Mouse (Mus musculus): Measurements from ENCODE around the gene Iffo1. TPM values are rescaled to one million over a fixed set of nuclear protein-coding genes. Genes with fewer than 3 reads are reported as not detected.

Gene Iffo1
- polyA plus RNA-seq, 2 experiments from 2014 or later = 9.5 to 10.6 TPM

DNA sequence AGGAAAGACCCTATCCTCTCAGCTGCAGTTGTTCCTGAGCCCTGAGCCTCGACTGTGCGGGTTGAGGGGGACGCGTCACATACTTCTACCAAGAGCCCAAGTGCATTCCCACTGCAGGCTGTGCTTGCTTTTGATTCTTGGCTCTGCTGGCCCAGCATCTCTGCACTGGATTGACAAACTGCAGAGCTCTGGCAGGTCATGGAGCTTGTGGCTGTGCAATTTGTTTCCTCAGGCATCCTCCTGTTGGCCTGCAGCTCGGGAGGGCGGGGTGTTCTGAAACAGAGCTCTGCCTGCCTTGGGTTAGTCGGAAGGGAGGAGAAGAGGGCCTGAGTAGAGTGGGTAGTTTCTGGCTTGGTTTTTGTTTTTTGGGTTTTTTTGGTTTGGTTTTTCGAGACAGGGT, 2.6 kb upstream of the Iffo1 start:
- no peak for ATAC-seq

DNA sequence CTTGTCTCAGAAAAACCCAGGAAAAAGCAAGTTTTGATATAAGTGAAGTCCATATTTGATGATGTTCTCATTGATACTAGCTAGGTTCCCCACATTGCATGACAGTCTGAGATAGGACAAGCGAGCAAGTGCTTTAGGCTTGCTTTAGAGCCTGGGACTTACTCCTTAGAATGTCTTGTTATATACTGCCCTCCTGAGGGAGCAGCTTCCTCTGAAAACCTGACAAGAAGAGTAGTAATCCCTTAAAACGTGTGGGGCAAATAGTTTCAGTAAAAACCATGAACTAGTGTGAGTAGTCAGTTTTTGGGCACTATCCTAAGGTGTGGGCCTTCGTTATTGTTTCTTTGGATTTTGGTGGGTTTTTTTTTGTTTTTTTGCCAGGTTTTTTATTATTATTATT, 1.9 kb upstream of the Iffo1 start:
- ATAC-seq = no peak

DNA sequence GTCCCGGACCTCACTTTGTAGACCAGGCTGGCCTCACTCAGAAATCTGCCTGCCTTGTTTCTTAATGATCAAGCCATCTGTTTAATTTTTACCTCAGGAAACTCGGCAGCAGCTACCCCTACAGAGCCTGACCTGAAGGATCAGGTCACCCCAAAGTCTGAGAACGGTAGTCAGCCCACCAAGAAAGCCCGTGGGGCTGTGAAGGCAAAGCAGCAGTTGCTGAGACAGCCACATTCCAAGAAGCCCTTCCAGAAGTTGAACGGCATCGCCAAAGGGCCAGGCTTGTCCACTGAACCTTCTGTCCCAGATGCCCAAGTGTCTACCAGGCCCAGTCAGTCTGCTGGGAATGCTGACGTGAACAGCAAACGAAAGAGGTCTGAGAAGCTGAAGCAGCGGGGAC, 1.1 kb upstream of the Iffo1 start:
- no peak for ATAC-seq

DNA sequence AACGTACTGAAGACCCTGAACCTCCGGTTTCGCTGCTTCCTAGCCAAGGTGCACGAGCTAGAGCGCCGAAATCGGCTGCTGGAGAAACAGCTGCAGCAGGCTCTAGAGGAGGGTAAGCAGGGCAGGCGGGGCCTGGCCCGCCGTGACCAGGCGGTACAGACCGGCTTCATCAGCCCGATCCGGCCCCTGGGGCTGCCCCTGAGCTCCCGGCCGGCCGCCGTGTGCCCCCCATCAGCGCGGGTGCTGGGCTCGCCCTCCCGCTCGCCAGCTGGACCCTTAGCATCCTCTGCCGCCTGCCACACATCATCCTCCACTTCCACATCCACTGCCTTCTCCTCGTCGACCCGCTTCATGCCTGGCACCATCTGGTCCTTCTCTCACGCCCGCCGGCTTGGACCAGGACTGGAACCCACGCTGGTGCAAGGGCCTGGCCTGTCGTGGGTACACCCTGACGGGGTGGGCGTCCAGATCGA, 474 bp downstream of the Iffo1 start:
- no peak for ATAC-seq

DNA sequence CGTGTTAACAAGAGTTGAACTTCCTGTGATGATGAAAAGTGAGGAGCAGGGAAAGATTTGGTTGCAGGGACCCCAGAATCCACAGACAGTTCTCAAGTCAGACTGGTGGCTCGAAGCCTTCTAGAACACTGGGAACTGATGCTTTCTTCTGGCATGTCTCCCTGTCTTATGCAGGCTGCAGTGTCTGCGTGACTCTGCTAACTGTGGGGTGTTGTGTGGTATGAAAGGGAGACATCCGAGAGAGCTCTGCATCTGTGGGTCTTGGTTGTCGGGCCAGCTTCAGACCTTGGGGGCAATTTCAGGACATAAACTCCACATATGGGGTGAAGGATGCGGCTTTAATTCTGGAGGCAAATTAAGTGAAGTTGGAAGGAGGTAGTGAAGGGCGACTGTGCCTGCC, 1.1 kb downstream of the Iffo1 start:
- no peak for ATAC-seq

DNA sequence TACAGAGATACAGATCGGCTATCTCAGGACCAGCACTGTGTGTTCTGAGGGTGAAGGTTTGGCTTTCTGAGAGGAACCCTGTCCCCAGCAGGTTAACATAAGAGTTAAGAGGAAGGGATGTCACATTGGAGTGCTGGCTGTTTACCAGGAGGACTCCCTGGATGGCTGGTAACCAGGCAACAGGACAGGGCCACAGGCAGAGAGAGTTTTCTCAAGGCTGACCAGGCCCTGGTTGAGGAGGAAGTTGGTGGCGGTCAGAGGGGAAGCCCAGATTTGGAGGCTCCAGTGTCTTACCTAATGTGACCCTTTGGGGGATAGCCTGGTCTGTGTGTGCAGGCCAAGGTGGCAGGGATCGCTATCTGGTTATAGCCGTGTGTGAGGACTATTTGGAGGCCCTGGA, 1.8 kb downstream of the Iffo1 start:
- no peak for ATAC-seq

DNA sequence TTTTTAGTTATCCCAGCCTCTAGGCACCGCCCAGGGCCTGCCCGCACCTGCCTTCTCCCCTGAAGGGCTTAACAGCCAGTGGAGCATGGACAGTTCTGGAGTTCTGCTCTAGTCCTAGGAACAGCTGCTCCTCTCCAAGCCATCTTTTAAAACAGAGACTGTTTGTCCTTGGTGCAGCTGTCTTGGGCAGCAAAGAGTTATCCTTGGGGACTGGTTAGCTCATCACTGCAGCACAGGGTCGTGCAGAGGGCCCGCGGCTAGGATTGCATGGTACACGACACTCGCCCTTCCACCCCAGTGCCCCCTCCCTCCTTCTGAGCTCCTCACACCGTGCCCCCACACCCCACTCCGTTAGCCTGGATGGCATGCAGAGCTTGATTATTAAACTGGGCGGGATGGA, 2.3 kb downstream of the Iffo1 start:
- ATAC-seq = no peak

DNA sequence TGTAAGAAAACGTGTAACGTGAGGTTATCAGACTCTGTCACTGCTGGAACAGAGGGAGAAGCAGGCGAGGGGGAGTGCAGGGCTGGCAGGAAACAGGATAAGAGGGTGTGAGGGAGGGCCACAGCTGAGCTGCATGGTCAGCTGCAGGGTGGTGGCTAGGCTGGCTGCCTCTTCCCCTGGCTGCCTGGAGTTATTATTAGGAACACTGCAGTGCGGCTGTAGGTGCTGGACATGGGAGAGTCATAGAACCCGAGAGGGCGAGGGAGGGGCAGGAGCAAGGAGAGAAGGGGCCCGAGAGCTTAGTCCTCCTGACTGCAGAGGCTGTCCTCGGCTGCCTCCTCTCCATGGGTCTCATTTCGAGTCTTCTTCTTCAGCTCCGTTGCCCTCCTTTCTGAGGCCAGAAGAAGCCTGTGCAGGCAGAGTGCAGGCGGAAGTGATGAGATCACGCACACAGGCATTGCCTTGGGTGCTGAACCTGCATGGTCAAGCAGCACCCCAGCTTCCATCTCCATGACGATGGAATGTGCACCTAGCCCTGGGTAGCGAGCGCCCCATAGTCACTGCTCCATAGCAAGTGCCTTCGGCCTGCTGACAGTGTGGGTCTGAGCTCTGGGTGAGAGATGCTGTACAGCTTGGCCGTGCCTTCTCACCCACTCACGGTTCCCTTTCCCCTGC, 3.3 kb downstream of the Iffo1 start:
- ATAC-seq = no peak

DNA sequence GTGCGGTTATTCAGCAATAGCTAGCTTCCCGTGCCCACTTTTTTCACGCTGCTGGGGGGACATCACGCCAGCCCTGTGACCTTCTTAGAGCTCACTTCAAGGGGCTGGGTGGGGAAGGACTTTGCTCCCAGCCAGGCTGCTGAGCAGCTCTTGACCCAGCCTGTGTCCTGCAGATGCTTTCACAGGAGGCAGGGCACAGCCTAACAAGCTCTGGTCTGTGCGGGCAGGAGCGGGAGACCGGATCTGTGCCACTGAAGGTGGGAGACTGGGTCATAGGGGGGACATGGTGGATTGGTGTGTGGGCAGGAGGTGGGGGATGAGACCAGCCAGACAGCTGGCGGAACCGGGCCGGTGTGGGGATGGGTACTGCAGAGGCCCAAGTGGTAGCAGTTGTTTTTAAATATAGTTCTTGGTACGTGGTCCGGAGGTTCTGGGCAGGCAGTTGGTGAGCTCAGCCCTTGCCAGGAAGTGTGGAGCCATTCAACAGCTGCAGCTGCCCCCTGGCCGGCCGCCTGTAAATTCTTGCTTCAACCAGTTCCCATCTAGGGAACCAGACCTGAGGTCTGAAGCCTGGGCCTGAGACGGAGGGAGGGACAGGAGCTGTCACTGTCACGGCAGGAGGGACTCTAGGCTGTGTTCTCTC, 4.0 kb downstream of the Iffo1 start:
- no peak for ATAC-seq

DNA sequence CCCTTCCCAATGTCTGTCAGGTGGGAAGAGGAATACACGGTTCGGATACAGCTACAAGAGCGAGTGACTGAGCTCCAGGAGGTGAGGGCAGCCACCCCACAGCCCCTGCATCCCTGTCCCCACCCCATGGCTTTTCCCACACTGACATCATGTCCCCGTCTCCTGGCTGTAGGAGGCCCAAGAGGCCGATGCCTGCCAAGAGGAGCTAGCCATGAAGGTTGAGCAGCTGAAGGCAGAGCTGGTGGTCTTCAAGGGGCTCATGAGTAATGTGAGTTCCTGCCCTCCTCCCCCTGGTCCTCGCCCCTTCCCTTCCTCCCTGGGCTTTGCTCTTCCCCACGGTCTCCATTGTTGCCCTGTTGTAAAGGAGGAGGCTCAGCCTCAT, 4.5 kb downstream of the Iffo1 start:
- no peak for ATAC-seq

DNA sequence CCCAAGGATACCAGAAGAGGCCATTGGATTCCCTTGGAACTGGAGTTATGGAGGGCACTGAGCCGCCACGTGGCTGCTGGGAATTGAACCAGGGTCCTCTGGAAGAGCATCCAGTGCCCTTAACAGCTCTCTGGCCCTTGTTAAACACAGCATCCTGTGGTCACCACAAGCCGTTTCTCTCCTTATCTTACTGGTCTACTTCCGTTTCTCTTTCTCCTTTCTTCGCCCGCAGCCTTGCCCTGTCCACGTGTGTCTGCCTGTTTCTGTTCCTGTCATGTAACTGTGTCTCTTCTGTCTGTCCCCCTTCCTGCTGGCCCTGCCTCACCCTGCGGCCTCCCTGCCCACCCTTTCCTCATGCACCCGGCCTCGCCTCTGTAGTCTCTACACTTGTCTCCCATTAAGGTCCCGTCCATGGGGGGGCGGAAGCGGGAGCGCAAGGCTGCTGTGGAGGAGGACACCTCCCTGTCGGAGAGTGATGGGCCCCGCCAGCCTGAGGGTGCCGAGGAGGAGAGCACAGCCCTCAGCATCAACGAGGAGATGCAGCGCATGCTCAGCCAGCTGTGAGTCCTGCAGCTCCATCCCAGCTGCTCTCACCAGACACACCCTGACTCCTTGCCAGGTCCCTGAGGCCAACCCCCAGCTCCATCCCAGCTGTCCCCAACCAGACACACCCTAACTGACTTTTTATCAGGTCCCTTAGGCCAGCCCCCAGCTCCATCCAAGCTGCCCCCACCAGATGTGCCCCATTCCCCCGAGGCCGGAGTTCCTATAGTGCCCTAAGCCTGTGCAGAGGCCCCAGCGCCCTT, 7.4 kb downstream of the Iffo1 start:
- no peak for ATAC-seq

DNA sequence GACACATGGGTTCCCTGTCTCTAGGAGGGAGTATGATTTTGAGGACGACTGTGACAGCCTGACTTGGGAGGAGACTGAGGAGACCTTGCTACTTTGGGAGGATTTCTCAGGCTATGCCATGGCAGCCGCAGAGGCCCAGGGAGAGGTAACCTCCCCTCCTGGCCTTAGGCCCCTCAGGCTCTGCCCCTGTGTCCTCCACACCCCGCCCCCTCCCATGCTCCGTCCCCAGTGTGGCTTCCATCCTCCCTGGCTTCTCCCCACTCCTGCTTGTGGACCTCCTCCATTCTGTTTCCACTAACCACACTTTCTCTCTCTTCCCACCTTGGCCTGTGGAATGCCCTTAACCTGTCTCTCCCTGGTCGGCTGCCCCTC, 8.0 kb downstream of the Iffo1 start:
- no peak for ATAC-seq

DNA sequence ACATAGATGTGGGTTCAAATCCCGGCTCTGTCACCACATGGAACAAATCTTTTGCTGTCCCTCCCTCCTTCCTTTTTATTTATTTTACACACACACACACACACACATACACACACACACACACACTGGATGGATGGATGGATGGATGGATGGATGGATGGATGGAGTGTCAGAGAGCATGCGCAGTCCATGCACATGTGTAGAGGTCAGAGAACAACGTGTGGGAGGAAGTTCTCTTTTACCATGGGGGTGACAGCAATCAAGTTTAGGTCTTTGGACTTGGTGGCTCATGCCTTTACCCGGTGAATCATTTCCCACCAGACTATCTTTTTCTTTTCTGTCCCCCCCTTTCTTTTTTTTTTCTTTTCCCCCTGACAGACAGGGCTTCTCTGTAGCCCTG, 8.6 kb downstream of the Iffo1 start:
- ATAC-seq = no peak

DNA sequence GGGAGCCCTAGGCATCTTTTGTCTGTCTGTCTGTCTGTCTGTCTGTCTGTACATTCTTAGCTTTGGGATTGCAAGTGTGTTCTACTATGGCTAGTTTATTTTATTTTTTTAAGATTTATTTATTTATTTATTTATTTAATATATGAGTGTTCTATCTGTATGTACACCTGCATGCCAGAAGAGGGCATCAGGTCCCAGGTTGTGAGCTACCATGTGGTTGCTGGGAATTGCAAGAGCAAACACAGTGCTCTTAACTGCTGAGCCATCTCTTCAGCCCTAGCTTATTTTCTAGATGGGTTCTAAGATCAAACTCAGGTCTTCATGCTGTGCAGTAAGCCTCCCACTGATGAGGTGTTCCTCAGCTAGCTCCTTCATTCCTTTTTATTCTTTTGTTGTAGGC, 9.5 kb downstream of the Iffo1 start:
- peak; percentile 45 for ATAC-seq

DNA sequence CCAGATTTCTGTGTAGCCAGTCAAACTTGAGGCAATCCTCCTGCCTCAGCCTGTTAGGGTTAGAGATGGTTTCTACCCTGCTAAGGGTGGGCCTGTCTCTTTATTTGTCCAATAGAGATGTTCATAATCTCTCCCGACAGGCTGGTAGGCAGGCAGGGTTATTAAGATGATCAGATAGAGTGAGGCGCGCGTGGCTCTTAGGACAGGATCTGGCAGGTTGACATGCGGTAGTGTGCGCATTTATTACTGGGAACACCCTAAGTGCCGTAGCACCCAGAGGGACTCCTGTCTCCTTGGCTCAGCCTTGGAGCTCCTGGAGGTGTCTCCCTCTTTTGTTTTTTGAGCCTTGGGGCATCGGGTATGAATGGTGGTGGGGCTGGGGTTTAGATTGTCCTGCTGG, 10.2 kb downstream of the Iffo1 start:
- no peak for ATAC-seq

DNA sequence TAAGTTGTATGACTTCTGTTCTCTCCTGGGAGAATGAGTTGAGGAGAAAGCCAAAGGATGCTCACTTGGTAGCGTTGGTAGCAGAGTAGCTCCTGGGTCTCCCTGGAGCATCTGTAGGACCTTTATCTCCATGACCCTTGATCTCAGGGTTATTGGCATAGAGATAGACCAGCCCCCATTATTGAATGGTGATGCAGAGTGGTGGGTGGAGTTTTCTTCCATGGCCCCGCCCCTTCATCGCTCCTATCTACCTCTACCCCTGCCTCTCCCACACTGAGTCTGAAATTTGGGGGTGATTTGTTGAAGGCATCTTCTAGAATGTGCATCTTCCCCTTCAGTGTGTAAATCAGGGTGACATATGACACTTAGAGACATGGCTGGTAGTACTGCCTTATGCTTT, 11.4 kb downstream of the Iffo1 start:
- ATAC-seq = no peak

DNA sequence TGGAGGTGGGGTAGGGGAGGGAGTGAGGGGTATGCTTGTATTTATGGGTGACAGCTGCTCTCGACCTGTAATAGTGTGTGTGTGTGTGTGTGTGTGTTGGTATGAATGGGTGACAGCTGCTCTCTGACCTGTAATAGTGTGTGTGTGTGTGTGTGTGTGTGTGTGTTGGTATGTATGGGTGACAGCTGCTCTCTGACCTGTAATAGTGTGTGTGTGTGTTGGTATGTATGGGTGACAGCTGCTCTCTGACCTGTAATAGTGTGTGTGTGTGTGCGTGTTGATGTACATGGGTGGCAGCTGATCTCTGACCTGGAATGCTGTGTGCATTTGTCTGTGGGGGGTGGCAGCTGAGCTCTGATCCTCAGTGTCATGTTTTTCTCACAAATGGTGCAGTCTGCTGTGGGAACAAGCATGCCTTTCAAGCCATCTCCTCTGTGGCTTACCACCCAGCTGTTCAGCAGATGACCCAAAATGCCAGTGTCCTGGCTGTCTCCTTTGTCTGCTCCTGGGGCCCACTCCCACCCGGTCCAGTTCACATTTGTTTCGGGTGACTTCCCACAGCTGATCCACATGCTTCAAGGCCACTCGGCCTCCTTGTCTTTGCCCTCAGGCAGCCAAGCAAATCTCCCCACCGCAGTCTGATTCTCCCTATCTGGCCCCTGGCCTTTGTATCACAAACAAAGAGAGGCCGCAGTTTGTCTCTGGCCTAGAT, 12.0 kb downstream of the Iffo1 start:
- no peak for ATAC-seq

DNA sequence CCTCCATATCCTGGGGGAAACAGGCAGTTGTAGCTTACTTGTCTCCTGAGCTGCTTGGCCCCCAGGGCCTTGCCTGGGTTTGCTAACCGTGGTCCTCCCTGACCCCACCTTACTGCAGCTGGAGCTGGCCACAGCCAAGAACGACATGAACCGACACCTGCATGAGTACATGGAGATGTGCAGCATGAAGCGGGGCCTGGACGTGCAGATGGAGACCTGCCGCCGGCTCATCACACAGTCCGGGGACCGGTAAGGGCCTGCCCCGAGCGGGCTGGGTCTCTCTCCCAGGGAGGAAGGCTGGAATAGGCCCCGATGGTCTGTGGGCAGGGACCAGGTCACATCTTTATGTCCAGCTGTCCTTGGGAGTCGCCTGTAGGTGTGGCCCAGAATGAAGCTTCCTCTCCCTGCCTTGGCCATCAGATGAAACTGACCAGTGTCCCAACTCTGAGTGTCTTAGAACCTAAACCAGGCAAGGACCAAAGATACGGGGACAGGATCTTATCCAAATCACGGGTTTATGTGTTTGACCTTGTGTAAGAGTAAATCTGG, 14.0 kb downstream of the Iffo1 start:
- no peak for ATAC-seq

DNA sequence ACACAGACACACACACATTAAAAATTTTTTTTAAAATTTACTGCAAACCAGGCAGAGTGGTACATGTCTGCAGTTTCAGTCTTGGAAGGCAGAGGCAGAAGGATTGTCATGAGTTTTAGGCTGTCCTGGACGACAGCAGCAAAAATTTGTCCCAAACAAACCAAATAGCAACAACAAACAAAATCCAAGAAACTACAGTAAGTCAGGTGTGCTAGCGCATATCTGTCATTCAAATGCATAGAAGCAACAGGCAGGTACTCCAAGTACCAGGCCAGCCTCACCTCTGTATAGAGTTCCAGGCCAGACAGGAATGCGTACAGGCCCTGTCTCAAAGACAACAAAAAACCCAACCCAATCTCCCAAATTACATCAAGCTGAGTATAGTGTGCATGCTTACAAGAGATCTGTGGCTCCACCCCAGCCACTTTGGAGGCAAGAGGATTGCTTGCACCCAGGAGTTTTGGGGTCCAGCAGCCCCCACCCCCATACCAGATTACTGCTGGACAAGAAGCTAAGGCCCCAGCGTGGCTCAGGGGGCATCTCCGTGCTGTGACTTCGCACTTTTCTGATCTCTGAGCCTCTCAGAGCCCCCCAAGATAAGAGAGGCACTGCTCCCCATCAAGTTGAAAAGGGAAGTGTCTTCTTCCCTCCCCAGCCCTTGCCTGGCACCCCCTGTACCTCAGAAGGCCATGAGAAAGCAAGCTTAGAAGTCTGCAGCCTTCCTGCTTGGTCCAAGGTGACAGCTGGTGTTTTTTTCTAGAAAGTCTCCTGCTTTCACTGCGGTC, 14.9 kb downstream of the Iffo1 start:
- ATAC-seq = no peak

DNA sequence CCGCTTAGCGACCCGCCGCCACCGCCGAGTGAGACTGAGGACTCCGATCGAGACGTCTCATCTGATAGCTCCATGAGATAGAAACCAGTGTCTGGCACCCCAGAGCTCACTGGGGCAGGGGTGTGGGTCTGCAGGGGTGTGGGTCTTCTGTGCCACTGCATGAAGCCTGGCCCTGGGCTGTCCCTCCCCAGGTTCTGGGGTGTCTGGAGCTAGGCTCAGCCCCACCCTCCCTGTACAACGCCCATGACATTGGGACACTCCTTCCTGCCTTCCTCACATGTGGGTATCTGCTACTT, 15.5 kb downstream of the Iffo1 start:
- no peak for ATAC-seq

DNA sequence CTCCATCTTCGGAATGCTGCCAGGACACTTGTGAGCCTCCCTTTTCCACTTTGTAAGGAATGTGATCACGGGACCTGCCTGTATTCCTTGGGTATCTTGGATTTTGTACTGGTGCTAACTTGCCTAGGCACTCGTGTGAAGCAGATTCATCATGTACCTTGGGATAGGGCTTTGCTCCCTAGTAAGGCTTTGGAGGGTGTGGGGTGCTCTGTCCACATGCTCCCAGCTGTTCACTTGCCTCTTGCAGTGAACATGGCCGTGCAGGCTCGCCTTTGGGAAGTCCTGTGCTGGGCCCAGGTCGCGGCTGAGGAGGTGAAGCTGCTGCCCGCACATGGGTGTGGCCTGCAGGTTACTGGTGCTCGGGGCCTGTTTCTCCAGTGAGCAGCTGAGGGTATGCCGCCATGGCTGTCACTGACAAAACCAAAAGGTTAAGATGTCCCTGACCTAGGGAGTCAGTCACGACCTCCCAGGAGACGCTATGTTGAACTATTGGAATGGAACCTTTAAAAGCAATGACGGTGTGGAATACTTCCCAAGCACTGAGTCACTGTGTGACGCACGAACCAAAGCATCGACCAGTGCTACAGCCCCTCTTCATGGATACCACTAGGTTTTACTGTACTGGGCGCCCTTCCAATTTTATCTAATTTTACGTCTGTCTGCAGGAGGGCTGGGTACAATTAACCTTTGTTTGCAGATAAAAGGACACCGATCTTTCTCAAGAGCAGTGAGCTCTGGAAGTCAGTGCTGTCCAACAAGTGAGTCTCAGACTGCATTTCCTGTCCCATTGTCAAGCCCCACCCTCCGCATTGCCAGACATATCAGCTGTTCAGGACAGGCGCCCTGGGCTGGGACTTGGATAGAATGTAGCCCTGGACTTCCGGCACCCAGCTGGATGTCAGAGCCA, 16.1 kb downstream of the Iffo1 start:
- no peak for ATAC-seq
